Mouse (Mus musculus): ENCODE data around the gene Rab21. TPM values are rescaled to one million over a fixed set of nuclear protein-coding genes. Genes with fewer than 3 reads are reported as not detected.
A peak's percentile ranks its signal among the peaks of the same experiment; 100 is the strongest.

The Rab21 gene
- polyA plus RNA-seq, 1 experiment from 2014 or later = 19.8 TPM

- Histone ChIP-seq H3K27ac (ENCODE audit: low read depth, low read length) (no peak within 1 kb of the TSS), H3K36me3 (ENCODE audit: control insufficient read depth, insufficient read depth, low read length) (no peaks in the 10 kb centered on the region)
Observed at GRCm38 (mm10) chr10:115251088-115251934, 64.1 kb downstream of the Rab21 start, which contains the start of gene Tbc1d15. Tbc1d15 (minus strand) TSS chr10:115251467.

GRCm38 (mm10) chr10:115250235-115251087 lies 64.9 kb downstream of the Rab21 start:
- Histone ChIP-seq H3K4me2 (ENCODE audit: low read depth) (peak overlapping the region; percentile 62), H3K36me3 (ENCODE audit: control insufficient read depth, insufficient read depth, low read length) (no peaks in the 10 kb centered on the region), H3K4me1 (ENCODE audit: control insufficient read depth, insufficient read depth, low read length) (peaks cover 3% of the 10 kb centered on the region; the same call in 1 of the 2 replicates), H3K9ac (ENCODE audit: low read length) (peak overlapping the region; percentile 78), H3K27me3 (ENCODE audit: control insufficient read depth, insufficient read depth, low read length) (no peaks in the 10 kb centered on the region), H3K27ac (ENCODE audit: low read depth, low read length) (no peak overlapping the region), H3K9me3 (ENCODE audit: control insufficient read depth, low read length) (no peaks in the 10 kb centered on the region), H3K4me3 (ENCODE audit: low read depth, low read length) (peak overlapping the region; percentile 83)
- DNase-seq (ENCODE audit: low spot score) (no peak), ATAC-seq (ENCODE audit: insufficient read depth, low FRiP score, low TSS enrichment) (peak; percentile 15; the same call in 1 of the 2 replicates)
- WGBS = 40% methylated on average over 32 of the region's 38 CpGs

More at GRCm38 (mm10) chr10:115251088-115251934, 64.1 kb downstream of the Rab21 start, which contains the start of gene Tbc1d15:
- Histone ChIP-seq H3K4me3 (ENCODE audit: low read depth, low read length) (peak within 1 kb of the TSS; percentile 83), H3K27me3 (ENCODE audit: control insufficient read depth, insufficient read depth, low read length) (no peaks in the 10 kb centered on the region), H3K4me1 (ENCODE audit: control insufficient read depth, insufficient read depth, low read length) (peaks cover 3% of the 10 kb centered on the region; the same call in 1 of the 2 replicates), H3K9ac (ENCODE audit: low read length) (peak within 1 kb of the TSS; percentile 78), H3K9me3 (ENCODE audit: control insufficient read depth, low read length) (no peaks in the 10 kb centered on the region), H3K4me2 (ENCODE audit: low read depth) (peak within 1 kb of the TSS; percentile 62)
- ATAC-seq (ENCODE audit: insufficient read depth, low FRiP score, low TSS enrichment) = peak; percentile 98
- DNase-seq (ENCODE audit: low spot score) = peak; percentile 99
- under 1% methylated on average over 66 of the region's 67 CpGs for WGBS

GRCm38 (mm10) chr10:115248041-115248440 lies 67.4 kb downstream of the Rab21 start:
- H3K4me3 ChIP-seq (ENCODE audit: low read depth, low read length) = no peak overlapping the region
- DNase-seq (ENCODE audit: low spot score) (no peak), ATAC-seq (ENCODE audit: insufficient read depth, low FRiP score, low TSS enrichment) (no peak)
- no peak overlapping the region for H3K9ac ChIP-seq (ENCODE audit: low read length)
- 43% methylated on average over 7 of the region's 7 CpGs for WGBS
- no peaks in the 10 kb centered on the region for H3K36me3 ChIP-seq (ENCODE audit: control insufficient read depth, insufficient read depth, low read length)
- peaks cover 3% of the 10 kb centered on the region; the same call in 1 of the 2 replicates for H3K4me1 ChIP-seq (ENCODE audit: control insufficient read depth, insufficient read depth, low read length)
- H3K27ac ChIP-seq (ENCODE audit: low read depth, low read length) = no peak overlapping the region
- no peaks in the 10 kb centered on the region for H3K9me3 ChIP-seq (ENCODE audit: control insufficient read depth, low read length)
- no peaks in the 10 kb centered on the region for H3K27me3 ChIP-seq (ENCODE audit: control insufficient read depth, insufficient read depth, low read length)
- no peak overlapping the region for H3K4me2 ChIP-seq (ENCODE audit: low read depth)

GRCm38 (mm10) chr10:115245488-115245887 lies 69.9 kb downstream of the Rab21 start:
- no peak overlapping the region for H3K9ac ChIP-seq (ENCODE audit: low read length)
- no peaks in the 10 kb centered on the region for H3K27me3 ChIP-seq (ENCODE audit: control insufficient read depth, insufficient read depth, low read length)
- ATAC-seq (ENCODE audit: insufficient read depth, low FRiP score, low TSS enrichment) (no peak), DNase-seq (ENCODE audit: low spot score) (no peak)
- WGBS = 86% methylated on average over 2 of the region's 2 CpGs
- no peak overlapping the region for H3K4me2 ChIP-seq (ENCODE audit: low read depth)
- H3K9me3 ChIP-seq (ENCODE audit: control insufficient read depth, low read length) = no peaks in the 10 kb centered on the region
- no peaks in the 10 kb centered on the region for H3K36me3 ChIP-seq (ENCODE audit: control insufficient read depth, insufficient read depth, low read length)
- no peak overlapping the region for H3K27ac ChIP-seq (ENCODE audit: low read depth, low read length)
- peaks cover 3% of the 10 kb centered on the region; the same call in 1 of the 2 replicates for H3K4me1 ChIP-seq (ENCODE audit: control insufficient read depth, insufficient read depth, low read length)
- no peak overlapping the region for H3K4me3 ChIP-seq (ENCODE audit: low read depth, low read length)

- no peak overlapping the region for H3K4me3 ChIP-seq (ENCODE audit: low read depth, low read length)
- no peak for ATAC-seq (ENCODE audit: insufficient read depth, low FRiP score, low TSS enrichment)
- H3K9me3 ChIP-seq (ENCODE audit: control insufficient read depth, low read length) = no peaks in the 10 kb centered on the region
- no peaks in the 10 kb centered on the region for H3K36me3 ChIP-seq (ENCODE audit: control insufficient read depth, insufficient read depth, low read length)
- H3K9ac ChIP-seq (ENCODE audit: low read length) = no peak overlapping the region
- DNase-seq (ENCODE audit: low spot score) = no peak
- WGBS = 87% methylated on average over 8 of the region's 8 CpGs
- no peaks in the 10 kb centered on the region for H3K4me1 ChIP-seq (ENCODE audit: control insufficient read depth, insufficient read depth, low read length)
- H3K4me2 ChIP-seq (ENCODE audit: low read depth) = no peak overlapping the region
- no peaks in the 10 kb centered on the region for H3K27me3 ChIP-seq (ENCODE audit: control insufficient read depth, insufficient read depth, low read length)
- no peak overlapping the region for H3K27ac ChIP-seq (ENCODE audit: low read depth, low read length)
Observed at GRCm38 (mm10) chr10:115241082-115241595, 74.3 kb downstream of the Rab21 start.

GRCm38 (mm10) chr10:115237931-115238330 lies 77.5 kb downstream of the Rab21 start:
- DNase-seq (ENCODE audit: low spot score) = no peak
- no peak for ATAC-seq (ENCODE audit: insufficient read depth, low FRiP score, low TSS enrichment)
- H3K27ac ChIP-seq (ENCODE audit: low read depth, low read length) = no peak overlapping the region
- H3K4me3 ChIP-seq (ENCODE audit: low read depth, low read length) = no peak overlapping the region
- WGBS = 89% methylated on average over 4 of the region's 4 CpGs
- H3K9ac ChIP-seq (ENCODE audit: low read length) = no peak overlapping the region
- H3K4me2 ChIP-seq (ENCODE audit: low read depth) = no peak overlapping the region
- H3K27me3 ChIP-seq (ENCODE audit: control insufficient read depth, insufficient read depth, low read length) = no peaks in the 10 kb centered on the region
- H3K9me3 ChIP-seq (ENCODE audit: control insufficient read depth, low read length) = no peaks in the 10 kb centered on the region
- H3K36me3 ChIP-seq (ENCODE audit: control insufficient read depth, insufficient read depth, low read length) = no peaks in the 10 kb centered on the region; the same call in 1 of the 2 replicates
- H3K4me1 ChIP-seq (ENCODE audit: control insufficient read depth, insufficient read depth, low read length) = no peaks in the 10 kb centered on the region

Other genes starting within 250 kb of the Rab21 start
- gene Tph2, start 130.6 kb downstream of the Rab21 start, polyA plus RNA-seq (2014; fragmentation: Nextera tagmentation; extraction: Ambion mirVana) = 0.11 and 0.32 TPM in 2 replicates
- gene Tbc1d15, start 64.1 kb downstream of the Rab21 start, polyA plus RNA-seq (2014; fragmentation: Nextera tagmentation; extraction: Ambion mirVana) = 56.0 and 60.6 TPM in 2 replicates
- gene Tmem19, start 46.9 kb upstream of the Rab21 start, polyA plus RNA-seq (2014; fragmentation: Nextera tagmentation; extraction: Ambion mirVana) = 36.7 and 39.7 TPM in 2 replicates
- gene Thap2, start 68.8 kb upstream of the Rab21 start, polyA plus RNA-seq (2014; fragmentation: Nextera tagmentation; extraction: Ambion mirVana) = 22.9 and 24.3 TPM in 2 replicates
- 25.5 and 27.1 TPM in 2 replicates for gene Zfc3h1, start 69.4 kb upstream of the Rab21 start, polyA plus RNA-seq (2014; fragmentation: Nextera tagmentation; extraction: Ambion mirVana)